Mouse (Mus musculus): ENCODE measurements at regions not wholly inside any gene's neighbourhood (a gene's known extent, or its start where the extent isn't known, plus 50 kb on each side); places are given as distances from the start of the nearest gene placed in this dataset.

DNA sequence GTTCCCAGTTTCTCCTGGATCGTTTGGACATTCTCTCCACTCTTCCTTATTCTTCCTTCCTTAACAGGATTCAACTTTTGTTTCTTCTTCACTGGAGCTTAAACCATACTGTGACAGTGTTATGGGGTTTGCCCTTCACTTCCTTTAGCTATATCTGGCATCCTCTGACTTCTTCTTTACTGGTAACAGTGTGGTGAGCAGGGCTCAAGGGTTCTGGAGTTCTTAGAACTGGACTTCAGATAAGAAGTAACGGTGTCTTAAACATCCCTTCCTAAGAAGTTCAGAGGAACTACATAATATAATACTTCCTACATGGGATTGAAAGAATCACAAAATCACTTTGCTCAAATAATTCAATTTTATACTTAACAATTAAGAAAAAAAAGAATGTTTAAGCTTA, 237.5 kb upstream of the Cited2 start:
- DNase-seq (ENCODE audit: low spot score in 2 of 2) = no peak
- H3K27ac ChIP-seq = 0 out of 2 replicates have a peak overlapping the region, but pooled peaks have one; percentile 6
- H3K4me3 ChIP-seq = no peak overlapping the region
- TF ChIP-seq CTCF (conservative IDR thresholded peaks at IDR 0.05) = no peak

DNA sequence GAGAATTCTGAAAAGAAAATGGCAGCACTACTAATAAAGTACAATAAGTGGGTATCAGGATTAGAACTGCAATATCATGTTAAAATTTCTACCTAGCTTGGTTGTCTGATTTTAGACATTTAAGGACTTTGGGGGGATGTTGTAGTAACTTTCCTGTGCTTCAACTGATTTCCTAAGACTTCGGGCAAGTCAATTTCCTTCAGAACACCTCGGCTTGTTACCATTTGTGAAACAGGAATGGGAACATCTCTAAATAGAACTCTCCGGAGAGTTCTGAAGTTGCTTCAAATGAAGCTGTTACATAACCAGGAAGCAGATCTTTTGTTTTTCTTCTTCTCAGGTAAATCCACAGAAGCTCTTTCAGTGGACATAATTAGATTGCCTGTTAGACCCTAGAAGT, 237.0 kb upstream of the Cited2 start:
- TF ChIP-seq CTCF (conservative IDR thresholded peaks at IDR 0.05) = no peak
- H3K4me3 ChIP-seq = no peak overlapping the region
- no peak for DNase-seq (ENCODE audit: low spot score in 2 of 2)
- H3K27ac ChIP-seq = no peak overlapping the region

DNA sequence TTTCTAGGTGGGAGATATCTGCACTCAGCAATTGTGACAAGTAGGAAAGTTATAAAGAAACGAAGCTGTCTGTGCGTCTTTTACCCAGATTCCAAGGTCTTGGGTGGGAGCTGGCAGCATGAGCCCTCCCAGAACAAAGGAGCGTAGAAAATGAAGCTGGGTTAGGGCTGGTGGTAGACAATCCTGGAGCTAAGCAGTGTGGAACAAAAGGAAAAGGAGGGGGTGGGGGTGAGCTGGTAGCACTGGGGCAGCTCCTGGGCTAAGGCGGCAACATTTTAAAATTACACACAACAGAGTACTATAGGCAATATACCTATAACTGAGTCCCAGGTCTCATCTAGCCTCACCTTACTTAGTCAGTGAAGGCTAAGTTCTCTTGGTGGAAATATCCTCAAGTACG, 235.6 kb upstream of the Cited2 start:
- H3K27ac ChIP-seq = no peak overlapping the region
- no peak for TF ChIP-seq CTCF (conservative IDR thresholded peaks at IDR 0.05)
- DNase-seq (ENCODE audit: low spot score in 2 of 2) = no peak
- H3K4me3 ChIP-seq = no peak overlapping the region

DNA sequence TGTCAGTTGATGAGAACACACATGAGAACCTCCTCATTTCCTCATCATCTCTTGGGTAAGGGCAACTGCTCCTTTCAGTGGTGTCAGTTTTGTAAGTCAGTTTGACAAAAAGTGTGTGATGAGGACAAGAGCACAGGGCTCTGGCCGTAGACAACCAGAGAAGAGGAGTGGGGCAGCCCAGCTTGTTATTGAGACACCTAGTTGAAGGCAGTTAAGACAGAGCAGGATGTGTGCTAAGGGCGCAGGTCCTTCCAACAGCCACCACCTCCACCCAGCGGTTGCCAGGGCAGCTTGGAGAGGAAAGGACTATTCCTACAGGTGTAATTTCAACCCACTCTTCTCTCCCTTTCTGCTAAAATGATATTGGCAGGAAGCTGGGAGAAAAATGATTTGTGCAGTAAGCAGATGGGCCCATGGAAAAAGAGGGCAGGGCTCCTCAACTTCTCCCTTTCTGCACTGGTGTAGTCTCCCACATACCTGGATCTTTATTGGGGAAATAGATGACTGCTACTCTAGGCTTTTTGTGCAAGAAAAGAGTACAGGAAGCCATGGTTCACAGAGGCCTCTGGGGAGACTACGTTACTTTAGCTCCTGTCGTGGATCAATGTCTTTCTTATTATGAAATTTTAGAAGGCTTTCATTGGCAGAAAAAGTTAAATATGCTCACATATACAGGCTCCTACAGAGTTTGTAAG, 231.3 kb upstream of the Cited2 start:
- no peak overlapping the region for H3K27ac ChIP-seq
- H3K4me3 ChIP-seq = no peak overlapping the region
- DNase-seq (ENCODE audit: low spot score in 2 of 2) = no peak
- no peak for TF ChIP-seq CTCF (conservative IDR thresholded peaks at IDR 0.05)

DNA sequence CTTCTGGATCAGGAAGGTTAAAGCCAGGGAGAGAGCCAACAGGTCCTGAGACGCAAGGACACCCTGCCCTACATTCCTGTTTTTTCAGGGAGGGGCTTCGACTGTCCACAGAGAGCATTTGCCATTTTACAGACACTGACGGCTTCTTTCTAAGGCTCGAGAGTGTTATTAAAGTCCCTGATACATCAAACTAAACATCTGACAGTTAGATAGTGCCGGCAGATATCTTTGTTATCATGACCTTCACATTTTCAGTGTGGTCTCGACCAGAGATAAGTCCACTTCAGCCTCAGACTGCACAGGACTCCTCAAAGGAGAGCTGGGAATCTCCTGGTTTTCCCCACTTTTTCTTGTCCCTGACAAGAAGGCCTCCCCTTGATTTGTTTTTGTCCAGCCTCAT, 229.9 kb upstream of the Cited2 start:
- Histone ChIP-seq H3K4me3 (no peak overlapping the region), H3K27ac (no peak overlapping the region)
- TF ChIP-seq CTCF (conservative IDR thresholded peaks at IDR 0.05) = no peak
- DNase-seq (ENCODE audit: low spot score in 2 of 2) = no peak

DNA sequence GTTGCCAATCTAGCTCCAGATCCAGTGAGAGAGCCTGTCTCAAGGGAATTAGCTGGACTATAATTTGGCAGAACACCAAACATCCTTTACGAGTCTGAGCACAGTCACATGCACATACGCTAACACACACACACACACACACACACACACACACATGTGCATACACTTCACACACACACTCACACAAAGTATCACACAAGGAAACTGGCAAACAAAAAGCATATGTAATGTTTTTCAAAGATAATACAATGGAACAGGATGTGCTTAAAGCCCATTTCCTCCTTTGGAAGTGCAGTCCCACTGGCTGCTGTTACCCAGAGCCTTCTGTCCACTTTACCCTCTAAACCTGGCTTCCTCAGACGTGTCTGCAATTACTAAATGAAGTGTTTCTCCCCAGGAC, 226.2 kb upstream of the Cited2 start:
- DNase-seq (ENCODE audit: low spot score in 2 of 2) = no peak
- H3K27ac ChIP-seq = no peak overlapping the region
- no peak for TF ChIP-seq CTCF (conservative IDR thresholded peaks at IDR 0.05)
- H3K4me3 ChIP-seq = no peak overlapping the region

DNA sequence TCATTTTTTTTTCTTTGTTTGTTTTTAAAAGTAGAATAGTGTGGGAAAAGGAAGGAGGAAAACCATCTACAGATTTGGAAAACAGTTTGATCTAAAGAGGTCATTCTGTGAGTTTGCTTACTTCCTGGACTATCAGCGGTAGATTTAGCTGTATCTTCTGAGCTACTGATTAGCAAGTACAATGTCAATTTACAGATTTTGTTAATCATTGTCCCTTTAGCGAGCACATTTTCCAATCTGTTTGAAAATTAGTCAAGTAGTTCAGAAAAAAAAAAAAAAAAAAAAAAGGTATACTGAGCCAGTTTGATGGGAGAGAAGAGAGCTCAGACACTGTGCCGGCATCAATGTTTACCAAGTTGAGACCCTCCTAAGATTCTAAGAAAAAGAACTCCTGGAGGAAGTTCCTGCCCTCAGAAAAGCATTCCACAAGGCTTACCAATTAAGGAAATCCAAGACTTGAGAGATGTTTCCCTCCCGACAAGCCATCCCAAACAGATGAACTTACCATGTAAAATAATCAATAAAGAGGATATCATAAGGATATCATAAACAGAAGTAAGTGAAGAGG, 212.3 kb upstream of the Cited2 start:
- Histone ChIP-seq H3K4me3 (no peak overlapping the region), H3K27ac (no peak overlapping the region)
- TF ChIP-seq CTCF (conservative IDR thresholded peaks at IDR 0.05) = no peak
- DNase-seq (ENCODE audit: low spot score in 2 of 2) = no peak

DNA sequence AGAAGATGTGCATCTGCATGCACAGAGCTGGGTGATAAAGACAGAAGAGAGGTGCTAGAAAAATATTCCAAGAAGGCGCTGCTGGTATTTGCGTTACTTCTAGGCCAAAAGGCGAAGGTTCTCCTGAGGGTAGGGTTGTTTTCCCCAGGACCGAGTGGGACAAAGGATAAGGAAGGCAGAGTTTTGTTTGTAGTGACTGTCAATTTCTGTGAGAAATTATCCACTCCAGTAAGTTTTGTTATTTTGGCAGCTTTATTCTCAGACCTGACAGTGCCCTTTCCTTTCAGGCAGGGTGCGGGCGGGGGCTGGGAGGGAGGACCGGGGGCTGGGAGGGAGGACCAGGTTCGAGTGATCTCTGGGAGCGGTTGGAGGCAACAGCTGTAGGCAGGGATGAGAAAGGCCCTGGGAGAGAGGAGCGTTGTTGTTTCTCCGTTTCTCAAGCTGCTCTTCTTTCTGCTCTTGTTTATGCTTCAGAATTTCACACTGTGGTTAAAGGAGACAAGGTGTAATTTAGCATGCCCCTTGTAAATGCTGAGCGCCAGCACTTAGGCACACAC, 211.2 kb upstream of the Cited2 start:
- no peak for TF ChIP-seq CTCF (conservative IDR thresholded peaks at IDR 0.05)
- H3K4me3 ChIP-seq = no peak overlapping the region
- DNase-seq (ENCODE audit: low spot score in 2 of 2) = no peak
- H3K27ac ChIP-seq = no peak overlapping the region

DNA sequence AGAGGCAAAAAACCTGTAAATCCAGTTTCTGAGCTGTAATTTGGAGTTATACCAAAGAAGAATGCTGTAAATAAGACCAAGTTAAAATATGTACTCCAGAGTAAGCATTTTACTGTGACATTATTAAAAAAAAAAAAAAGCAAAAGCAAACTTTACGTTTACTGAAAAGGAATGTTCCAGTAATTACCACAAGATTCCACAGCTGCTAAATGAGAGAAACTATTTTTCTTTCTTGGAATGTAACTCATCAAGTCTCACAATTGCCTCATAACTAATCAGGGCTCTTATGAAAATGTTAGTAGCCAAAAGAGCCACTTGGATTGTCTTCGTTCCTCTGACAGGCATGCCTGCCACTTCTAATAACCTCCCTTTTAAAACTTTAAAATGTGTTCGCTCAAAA, 210.5 kb upstream of the Cited2 start:
- no peak for DNase-seq (ENCODE audit: low spot score in 2 of 2)
- Histone ChIP-seq H3K4me3 (no peak overlapping the region), H3K27ac (no peak overlapping the region)
- no peak for TF ChIP-seq CTCF (conservative IDR thresholded peaks at IDR 0.05)

DNA sequence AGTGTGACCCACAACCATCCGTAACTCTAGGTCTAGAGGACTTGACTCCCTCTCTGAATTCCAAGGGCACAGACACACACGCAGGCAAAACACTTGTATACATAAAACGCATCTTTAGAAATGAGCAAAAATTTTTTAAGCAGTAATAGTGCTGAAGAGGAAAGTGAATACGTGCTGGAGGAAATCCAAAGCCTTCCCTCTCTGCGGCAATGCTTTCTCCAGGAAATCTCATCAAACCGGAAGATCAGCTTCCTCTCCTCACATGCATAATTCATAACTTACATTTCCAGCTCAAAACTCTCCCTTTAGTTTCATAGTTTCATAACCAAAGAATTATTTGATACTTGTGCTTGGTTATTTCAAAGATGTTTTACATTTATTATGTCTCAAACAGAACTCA, 209.3 kb upstream of the Cited2 start:
- DNase-seq (ENCODE audit: low spot score in 2 of 2) = no peak
- no peak for TF ChIP-seq CTCF (conservative IDR thresholded peaks at IDR 0.05)
- H3K4me3 ChIP-seq = no peak overlapping the region
- H3K27ac ChIP-seq = no peak overlapping the region

DNA sequence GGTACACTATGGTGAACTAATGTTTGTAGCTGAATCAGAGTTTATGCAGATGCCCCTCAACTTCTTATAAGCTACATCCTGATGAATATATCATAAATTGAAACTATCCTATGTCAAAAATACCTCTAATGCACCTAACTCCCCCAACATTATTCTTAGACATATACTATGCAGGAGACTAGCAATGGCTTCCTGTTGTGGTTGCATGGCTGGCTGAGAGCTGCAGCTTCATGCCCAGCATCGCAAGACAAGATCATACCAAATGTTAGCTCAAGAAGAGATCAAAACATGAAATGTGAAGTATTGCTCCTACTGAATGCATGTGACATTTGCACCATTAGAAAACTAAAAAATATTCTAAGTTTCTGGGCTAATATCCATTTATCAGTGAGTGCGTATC, 206.9 kb upstream of the Cited2 start:
- no peak for TF ChIP-seq CTCF (conservative IDR thresholded peaks at IDR 0.05)
- no peak for DNase-seq (ENCODE audit: low spot score in 2 of 2)

DNA sequence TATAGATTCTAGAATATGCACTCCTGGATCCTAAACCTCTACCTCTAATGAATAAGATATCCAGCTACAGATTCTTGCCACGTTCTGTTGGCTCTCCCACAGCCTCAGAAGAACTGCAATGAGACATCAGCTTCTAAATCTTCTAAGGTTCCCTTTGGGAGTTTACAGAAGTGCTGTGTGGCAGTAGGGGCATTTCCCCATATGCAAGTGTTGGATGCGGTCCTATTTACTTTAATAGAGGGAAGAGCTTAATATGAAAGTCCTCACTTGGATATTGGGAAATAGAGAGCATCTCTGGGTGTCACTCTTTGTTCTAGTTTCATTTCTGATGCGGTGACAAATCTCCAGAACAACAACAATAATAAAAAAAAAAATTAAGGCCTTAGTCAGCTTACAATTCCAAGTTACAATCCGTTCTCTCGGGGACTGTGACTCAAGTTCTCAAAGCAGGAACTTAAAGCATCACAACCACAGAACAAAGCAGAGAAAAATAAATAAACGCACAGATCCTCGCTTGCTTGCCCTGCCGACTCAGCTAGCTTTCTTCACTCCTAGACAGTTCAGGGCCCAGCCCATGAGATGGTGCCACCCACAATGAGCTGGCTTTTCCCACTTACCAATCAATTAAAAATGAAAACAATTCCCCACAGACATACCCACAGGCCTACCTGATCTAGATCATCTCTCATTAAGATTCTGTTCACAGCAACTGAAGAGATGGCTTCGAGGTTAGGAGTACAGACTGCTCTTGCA, 204.4 kb upstream of the Cited2 start:
- H3K4me3 ChIP-seq = no peak overlapping the region
- no peak for TF ChIP-seq CTCF (conservative IDR thresholded peaks at IDR 0.05)
- H3K27ac ChIP-seq = no peak overlapping the region
- no peak for DNase-seq (ENCODE audit: low spot score in 2 of 2)

More for the DNA sequence above, 206.9 kb upstream of the Cited2 start:
- no peak overlapping the region for H3K27ac ChIP-seq
- no peak overlapping the region for H3K4me3 ChIP-seq

DNA sequence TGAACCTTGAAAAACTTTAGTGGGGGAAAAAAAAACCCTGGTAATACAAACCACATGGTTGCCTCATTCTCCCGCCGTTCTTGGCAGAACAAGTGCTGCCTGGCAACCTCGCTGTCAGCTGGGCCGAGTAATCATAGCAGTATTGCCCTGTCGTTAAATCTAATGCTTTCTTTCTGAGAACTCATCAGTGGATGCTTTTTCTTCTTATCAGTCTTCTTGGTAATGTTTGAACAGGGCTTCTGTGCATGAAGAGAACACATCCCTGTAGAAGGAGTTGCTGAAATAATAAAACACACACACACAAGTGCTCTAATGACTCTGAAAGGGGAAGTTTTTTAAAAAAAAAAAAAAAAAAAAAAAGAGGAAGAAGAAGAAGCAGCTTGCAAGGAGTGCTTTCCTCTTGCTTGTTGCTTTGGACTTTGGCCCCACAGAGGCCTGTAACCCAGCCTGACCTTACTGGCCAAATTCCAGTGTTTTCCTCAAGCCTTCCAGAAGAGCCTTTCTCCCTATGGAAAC, 200.9 kb upstream of the Cited2 start:
- no peak for TF ChIP-seq CTCF (conservative IDR thresholded peaks at IDR 0.05)
- peak; percentile 34 to 52 for DNase-seq (ENCODE audit: low spot score in 2 of 2)
- no peak overlapping the region for H3K4me3 ChIP-seq
- no peak overlapping the region for H3K27ac ChIP-seq

Measured in layer of hippocampus, adult 2 months (tissue).